Mouse (Mus musculus): ENCODE data around the gene Lurap1l.
"Not testable (repeated sequence)": the region's sequence is repeated elsewhere in the genome, so short reads cannot be mapped to it uniquely, and the experiment has no call there.

The Lurap1l gene

DNA sequence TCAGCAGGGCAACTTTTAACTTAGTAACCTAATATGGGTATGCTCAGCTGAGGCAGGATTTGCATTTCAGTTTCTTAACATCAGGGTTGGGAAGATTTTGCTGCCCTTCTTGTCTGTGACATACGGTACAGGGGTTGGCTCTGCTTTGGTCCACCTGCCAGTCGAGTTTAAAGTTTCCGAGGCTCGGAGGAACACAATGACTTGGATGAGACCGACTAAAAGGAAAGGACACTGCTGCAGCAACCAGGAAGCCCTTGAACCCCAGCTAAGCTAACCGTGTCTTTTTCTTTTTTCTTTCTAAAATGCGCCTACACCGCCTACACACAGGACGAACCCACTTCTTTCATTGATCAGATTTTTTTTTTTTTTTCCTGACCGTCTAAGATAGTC, at the start of gene Lurap1l:
Gene Lurap1l, plus strand, starts transcription at position 166 of the 390 bp plus-strand sequence.
- no peak for DNase-seq (ENCODE audit: low read depth)

DNA sequence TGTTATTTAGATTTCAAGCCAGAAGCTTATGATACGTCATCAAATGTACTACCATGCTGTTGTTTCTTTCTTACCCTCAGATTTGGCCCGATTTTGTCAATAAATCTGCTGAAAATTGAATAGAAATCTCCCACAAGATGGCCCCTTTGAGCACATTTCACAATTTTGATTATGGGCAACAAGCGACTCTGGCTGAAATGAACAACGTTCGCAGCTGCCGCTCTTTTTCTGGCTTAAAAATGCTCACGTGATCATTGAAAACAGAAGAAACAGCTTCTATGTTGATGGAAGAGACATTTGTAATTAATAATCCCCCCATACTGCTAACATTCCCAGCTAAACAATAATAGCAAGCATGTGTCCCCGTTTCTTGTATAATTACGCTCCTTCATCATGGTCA, 47.5 kb upstream of the Lurap1l start:
- no peak for DNase-seq (ENCODE audit: low read depth)

DNA sequence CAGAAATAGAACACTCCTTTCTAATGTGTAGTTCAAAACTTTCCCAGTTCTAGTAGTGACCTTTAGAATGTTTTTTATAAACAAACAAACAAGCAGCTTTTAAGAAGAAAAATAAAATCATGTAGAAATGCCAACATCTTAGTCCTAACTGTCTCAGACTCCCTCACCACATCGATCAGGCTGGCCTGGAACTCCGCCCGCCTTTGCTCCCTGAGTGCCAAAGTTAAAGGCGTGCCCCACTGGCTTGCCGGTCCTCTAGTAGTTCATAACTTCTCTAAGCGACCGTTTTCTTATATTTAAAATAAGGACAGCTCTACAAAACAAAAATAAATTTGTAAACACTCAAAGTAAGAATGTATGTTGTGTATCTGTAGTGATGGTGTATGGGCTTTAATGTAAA, 46.5 kb upstream of the Lurap1l start:
- DNase-seq (ENCODE audit: low read depth): no peak

DNA sequence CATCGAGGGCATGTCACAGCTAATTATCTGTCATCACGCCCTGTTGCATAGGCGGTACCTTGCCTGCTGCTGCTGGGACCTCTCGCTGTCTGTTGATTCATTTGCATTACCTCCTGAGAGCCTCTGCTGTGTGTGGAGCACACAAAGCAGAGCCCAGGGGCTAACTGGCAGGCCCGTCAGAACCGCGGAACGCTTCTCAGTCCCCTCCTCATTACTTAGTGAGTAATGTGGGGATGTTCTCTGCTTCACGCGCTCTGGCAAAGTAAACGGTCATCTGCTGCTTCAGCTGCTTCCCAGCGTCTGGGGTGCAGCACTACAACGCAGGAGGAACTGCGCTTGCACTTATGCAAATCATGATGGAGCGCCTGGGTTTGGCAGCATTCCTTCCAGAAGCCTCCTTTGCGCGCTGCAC, 45.9 kb upstream of the Lurap1l start:
- no peak for DNase-seq (ENCODE audit: low read depth)

DNA sequence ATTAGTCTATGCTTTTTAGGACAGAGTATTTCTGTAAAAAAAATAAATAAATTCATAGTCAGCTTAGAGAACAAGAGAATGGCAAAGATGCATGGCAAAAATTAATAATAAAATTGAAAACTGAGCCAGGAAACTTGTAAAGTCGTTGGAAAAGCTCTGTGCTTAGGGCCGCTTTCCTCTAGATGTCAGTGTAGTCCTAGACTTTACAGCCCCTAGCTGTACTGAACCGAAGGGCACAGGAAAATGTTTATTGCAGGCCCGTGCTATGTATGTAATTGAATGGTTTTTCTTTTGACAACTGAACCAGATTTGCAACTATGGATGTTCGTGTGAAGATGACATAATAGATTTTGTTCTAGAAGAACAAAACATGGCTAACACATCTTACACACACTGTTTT, 44.4 kb upstream of the Lurap1l start:
- no peak for DNase-seq (ENCODE audit: low read depth)

DNA sequence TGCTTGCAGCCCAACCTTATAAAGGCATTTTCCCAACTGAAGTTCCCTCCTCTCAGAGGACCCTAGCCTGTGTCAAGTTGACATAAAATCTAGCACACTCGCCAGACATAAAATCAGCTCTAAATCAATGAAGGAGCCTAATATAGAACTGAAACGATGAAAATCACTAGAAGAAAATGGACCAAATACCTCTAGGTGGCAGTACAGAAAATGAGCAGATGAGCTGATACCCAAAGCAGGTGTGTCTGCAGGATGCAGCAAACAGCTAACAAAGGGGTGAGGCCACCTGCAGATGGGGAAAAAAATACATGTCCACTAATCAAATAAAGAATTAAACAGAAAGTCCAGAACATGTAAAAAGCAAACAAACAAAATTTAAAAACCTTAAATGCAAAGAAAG, 40.8 kb upstream of the Lurap1l start:
- no peak for DNase-seq (ENCODE audit: low read depth)

DNA sequence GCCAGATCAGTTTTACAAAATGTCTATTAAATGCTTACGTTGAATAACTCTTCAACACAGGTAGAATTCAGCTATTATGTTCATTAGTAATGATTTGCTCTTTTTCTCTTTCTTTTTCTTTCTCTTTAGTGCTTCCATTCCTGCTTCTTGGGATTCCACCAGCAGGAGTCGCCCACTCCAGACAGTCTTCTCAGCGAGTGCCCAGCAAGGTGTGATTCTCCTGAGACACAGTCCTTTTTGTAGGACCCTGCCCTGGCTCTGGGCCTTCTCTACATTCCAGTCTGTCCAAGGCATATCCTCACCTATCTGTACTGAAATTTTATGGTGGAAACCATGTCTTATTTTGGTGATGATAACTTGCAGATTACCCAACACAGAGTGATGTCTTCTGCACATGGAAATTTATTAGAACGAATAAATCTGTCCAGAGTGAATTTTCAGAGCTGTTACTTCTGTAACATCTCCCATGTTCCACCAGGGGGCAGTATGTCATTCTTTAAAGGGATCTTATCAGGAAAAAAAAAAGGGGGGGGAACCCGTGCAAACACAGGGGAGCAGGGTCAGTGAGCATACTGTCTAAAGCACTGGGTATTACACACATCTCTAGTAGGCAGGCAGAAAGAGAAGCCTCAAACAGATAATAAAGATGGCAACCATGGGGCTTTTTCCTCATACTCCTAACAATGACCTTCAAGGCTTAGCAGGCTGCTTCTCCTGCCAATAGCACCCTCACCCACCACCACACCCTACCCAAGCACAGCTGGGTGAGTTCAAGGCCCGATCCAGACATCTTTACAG, 37.4 kb upstream of the Lurap1l start:
- DNase-seq (ENCODE audit: low read depth): no peak

DNA sequence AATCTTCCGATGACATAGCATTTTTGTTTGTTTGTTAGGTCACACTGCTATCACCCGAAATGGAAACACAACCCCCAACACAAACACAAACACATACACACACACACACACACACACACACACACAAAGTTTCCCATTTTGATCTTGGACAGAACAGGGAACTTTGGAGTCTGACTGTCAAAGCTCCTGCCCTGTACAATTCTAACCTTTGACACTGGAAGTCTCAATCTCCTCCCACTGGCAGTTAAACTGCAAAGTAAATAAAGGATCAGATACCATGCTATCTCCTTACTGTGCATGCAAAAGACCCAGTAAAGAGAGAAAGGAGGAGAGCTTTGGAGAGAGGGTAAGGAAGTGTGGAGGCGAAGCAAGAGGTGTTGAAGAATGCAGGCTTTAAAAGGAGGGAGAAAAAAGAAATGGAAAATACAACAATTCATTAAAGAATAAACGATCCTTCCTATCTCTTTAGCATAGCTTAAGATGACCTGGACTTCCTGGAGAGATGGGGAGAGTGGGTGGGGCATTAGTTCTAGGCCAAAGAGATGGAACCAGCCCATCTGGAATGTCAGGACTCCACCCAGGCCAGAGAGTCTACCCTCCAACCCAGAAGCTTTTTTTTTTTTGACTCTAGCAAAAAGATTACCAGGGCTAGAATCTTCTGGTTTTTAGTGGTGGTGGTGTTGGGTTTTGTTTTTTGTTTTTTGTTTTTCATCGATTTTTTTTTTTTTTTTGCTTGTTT, 36.2 kb upstream of the Lurap1l start:
- DNase-seq (ENCODE audit: low read depth): no peak

DNA sequence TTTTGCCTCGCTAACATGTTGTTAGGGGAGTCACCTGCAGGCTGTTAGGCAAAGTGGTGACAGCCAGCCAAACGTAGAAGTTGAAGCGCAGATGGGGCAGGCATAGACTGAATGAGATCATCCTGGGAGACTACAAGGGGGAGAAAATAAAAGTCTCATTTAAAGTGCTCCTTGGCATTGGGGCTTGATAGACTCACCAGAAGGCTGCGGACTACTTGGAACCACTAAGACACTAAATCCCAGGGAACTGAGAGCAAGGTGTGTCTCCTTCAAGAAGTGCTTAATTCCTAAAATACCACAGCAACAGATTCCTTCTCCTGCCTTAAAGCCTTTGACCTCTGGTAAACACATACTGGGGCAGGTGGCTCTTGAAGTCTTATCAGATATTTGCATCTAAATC, 35.4 kb upstream of the Lurap1l start:
- DNase-seq (ENCODE audit: low read depth): no peak

DNA sequence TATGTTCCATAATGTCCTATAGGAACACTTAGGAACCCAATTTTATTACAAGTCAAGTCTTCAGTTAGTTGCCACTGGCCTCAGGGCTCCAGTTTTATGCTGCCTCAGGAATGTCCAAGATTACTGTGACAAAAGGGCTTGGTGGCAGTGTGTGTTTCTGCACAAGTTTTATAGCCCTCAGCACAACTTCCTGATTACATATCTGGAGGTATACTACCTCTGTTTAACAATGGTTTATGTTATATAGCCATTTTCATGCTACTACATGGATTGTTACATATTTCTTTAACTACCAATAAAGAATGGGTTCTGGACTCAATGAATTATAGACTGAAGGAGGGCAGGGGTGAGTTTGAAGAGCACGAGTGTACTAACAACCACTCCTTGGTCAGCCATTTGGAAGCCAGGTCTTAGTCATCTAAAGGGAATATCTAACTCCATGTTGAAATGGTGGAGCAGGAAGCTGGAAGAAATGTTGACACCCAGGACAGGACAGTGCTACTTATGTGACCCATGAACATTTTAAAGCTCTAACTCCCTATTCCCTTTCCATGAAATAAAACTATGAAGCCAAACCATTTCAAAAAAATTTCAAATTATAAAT, 28.3 kb upstream of the Lurap1l start:
- no peak for DNase-seq (ENCODE audit: low read depth)

DNA sequence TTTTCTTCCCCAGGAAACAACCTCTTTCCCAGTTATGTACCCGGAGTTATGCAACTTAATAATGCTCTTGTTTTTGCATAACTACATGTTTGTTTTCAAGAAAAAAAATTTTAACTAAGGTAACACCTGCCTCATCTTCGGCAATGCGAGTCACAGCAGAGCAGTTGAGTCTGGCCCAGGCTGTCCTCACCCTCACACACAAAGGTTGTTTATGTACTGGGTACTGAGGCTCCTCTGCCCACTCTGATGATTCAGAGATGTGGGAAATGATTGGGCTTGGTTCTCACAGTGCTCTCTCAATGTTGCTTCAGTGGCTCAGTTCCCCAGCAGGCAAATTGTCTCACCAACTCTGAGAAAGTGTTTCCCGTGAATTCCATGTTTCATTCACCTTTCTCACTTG, 23.8 kb upstream of the Lurap1l start:
- DNase-seq (ENCODE audit: low read depth): peak; percentile 97

DNA sequence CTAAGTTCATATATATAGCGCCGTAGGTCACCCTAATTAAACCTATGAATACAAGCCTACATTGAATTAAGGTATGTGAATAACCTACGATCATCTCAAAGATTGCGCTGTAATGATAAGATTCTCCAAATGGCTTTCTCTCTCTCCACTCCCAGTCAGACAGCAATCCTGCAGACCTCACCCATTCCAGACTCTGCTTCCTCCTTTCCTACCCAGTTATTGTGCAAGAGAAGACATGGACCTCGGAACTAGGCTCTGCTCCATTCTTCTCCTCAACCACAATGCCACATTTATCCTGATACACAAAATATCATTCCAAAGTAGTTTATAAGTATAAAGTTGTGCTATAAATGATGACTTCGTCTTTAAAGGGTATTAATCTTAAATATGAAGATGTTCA, 19.4 kb upstream of the Lurap1l start:
- no peak for DNase-seq (ENCODE audit: low read depth)

DNA sequence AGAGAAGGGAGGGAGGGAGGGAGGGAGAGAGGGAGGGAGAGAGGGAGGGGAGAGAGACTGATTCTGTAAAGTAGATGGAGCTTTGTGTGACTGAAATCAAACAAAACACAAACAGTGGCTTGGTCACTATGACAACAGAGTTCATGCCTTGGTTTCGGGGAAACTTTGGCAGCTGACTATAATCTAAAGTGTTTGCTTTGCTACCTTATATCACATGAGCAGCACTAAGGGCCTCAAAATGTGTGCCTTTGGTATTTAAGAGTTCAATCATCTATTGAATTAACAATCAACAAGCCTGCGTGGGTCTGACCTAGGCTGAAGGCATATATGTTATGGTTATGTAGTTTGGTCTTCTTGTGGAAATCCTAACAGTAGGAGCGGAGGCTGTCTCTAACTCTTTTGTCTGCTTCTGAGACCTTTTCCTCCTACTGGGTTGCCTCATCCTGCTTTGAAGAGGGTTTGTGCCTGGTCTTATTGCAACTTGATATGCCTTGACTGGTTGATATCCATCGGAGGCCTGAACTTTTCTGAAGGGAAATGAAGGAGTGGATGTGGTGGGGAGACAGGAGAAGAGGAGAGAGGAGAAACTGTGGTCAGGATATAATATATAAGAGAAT, 15.1 kb upstream of the Lurap1l start:
- DNase-seq (ENCODE audit: low read depth): no peak

DNA sequence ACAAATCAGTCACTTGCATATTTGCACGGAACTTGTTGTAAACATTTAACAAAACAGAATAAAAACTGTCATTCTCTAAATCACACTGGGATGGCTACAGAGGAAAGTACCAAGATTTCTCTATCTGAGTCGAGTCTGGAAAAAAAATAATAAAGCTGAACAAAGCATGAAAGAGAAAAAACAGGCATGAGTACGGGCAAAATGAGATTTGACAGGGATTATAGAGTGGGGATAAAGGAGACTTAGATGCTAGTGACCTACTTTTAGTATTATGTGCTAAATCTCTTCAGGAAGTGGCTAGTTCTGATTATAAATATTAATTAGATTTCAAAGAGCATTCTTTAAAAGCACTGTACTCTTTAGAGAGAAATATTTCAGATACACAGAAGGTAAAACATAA, 3.7 kb upstream of the Lurap1l start:
- no peak for DNase-seq (ENCODE audit: low read depth)

DNA sequence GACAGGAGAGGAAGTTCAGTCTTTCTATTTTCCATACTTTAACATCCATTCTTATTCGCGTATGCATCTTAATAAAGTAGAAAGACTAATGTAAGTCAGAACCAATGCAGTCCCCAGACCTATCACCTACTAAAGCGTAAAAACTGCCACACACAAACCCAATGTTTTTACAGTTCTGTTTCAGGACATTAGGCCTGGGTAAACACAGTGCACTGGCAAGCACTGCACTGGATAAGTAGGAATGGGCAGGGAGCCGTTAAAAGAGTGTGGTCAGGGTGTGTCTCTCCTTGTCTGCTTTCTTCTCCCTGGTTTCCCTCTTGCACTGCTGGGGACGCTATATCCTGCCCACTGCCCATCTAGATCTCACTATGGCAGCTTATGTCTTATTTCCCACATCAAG, 2.5 kb upstream of the Lurap1l start:
- DNase-seq (ENCODE audit: low read depth): no peak

DNA sequence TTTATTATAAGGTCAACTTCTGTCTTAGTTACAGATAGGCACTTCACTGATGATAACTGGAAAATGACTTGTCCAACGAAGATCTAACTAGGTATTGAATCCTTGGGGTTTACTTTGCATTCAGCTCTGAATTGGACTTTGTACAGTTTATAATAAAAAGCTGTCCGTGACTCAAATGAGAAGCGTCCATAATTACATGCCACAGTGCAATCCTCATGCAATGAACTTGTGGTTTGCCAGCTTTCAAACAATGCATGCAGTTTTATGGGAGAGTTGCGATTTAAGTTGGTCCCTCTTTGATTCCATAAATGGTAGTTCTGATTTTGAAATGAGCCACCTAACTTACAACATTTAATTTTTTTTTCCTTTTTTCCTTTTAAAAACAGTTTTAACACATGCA, 1.5 kb upstream of the Lurap1l start:
- no peak for DNase-seq (ENCODE audit: low read depth)

DNA sequence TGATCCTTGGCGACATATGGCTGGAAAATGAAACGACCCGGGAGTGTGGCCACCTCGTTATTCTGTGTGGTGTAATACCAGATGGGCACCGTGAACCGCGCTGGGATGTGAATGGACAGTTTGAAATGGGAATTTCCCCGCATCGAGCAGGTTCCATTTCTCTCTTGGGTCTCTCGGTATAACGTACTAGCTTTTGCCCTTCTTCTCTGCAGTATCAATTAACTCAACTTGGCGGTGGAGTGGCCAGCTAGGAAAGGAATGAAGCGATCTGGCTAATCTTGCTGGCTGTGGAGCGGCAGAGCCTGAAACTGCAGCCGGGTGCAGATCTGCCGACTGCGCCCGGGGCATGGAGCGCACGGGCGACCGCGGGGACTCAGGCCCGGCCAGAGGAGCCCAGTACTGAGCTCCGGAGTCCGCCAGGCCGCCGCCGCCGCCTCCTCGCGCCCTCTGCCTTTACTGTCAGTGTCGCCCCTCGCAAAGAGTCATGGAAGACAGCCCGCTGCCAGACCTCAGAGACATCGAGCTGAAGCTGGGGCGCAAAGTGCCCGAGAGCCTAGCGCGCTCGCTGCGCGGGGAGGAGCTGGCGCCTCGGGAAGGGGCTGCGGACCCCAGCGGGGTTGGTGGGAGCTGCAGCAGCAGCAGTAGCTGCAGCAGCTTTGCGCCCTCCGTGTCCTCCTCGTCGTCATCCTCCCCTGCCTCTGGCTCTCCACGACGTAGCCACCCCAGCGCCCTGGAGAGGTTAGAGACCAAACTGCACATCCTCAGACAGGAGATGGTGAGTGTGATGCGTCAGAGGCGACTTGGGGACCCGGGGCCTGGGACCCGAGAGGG, 640 bp downstream of the Lurap1l start:
- DNase-seq (ENCODE audit: low read depth): no peak

DNA sequence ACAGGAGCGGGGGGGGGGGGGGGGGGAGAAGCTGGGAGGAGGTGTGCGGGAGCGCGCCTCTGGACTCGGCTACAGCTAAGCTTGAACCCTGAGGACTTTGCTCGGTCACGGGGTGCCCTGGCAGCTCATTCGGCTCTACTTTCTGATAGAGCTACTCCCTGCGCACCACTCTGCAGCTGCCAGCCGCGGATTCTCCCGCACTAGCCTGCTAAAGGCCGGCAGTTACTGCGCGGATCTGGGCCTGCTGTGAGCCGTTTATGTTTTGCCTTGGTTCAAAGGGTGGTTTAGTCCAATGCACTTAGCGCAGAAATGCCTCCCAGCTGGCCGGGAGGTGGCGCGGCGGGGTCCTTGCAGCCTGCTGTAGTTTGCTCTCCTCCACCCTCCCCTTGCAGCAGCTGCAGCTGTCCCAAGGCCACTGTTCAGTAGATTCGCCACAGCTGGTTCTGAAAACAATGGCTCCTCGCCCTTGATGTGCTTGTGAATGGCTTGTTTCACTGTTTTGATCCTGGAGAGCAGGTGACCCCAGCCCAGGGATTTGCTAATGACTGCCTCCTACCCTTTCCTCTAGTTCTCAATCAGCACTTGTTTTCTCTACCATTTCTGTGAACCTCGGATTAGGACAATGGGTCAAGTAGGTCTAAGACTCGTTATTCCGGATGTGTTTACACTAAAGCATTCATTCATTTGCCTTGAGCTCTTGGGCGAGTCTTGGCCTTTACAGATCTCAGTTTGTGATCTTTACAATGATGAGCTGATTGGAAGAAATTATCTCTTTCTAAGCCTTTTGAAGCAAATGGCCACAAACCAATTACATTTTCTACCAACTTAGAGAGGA, 1.5 kb downstream of the Lurap1l start:
- DNase-seq (ENCODE audit: low read depth): peak; percentile 70

DNA sequence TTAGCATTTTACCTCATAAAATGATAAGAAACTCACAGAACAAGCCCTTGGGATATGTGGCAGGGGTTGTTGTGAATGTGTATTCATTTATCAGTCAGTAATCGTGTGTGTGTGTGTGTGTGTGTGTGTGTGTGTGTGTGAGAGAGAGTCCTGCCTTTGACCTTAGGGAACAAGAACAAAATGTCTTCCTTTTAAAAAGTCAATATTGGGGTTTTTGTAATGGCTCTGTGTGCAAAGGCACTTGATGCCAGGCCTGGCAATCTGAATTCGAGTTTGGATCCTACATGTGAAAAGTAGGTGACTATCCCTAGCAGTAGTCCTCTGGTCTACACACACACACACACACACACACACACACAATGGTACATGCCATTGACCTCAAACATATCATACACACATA, 4.8 kb downstream of the Lurap1l start:
- DNase-seq (ENCODE audit: low read depth): no peak

DNA sequence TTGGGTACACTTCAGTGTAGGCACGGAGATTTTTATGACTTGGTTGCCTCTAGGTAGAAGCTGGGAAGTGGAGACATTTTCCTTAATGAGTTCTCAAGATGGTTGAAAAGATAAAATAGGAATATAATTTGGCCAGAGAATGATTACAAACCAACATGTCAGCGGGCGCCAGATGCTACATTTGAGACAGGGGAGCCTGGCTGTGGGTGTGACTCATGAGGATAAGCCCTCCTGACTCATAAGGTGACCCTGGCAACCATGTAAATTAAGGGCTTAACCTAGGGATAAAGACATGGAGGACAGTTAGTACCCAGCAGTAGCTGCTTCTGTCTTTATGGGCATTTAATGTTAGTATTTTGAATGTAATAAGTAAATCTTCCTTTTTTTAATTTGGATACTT, 6.2 kb downstream of the Lurap1l start:
- DNase-seq (ENCODE audit: low read depth): no peak

DNA sequence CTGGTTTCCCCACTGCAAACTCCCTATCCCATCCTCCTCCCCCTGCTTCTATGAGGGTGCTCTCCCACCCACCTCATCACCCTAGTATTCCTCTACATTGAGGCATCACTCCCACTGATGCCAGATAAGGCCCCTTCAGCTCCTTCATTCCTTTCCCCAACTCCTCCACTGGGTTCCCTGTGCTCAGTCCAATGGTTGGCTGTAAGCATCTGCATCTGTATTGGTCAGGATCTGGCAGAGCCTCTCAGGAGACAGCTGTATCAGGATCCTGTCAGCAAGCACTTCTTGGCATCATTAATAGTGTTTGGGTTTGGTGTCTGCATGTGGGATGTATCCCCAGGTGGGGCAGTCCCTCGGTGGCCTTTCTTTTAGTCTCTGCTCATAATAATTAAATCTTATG, 6.7 kb downstream of the Lurap1l start:
- not testable (repeated sequence) for DNase-seq (ENCODE audit: low read depth)
